Mouse (Mus musculus) ES-Bruce4 (cell line): Measurements from ENCODE around the gene Arfgap2.

Source experiments
- CTCF ChIP-seq: IDR thresholded peaks from one replicate; pipeline ENCODE4 v1.8.1; 2011; ENCODE audit warnings: low read depth, low read length
- POLR2A ChIP-seq: IDR thresholded peaks from one replicate; pipeline ENCODE4 v1.8.1; 2011; ENCODE audit warnings: low read length; ENCODE audit not compliant: insufficient read depth

- no peak for TF ChIP-seq CTCF
- no peak for TF ChIP-seq POLR2A
Observed at GRCm38 (mm10) chr2:91320559-91321529, 56.1 kb downstream of the Arfgap2 start.
